Mouse (Mus musculus): ENCODE results near the gene Olfr385. TPM values are rescaled to one million over a fixed set of nuclear protein-coding genes. Genes with fewer than 3 reads are reported as not detected.

The Olfr385 gene
- total RNA-seq (2023): not detected

DNA sequence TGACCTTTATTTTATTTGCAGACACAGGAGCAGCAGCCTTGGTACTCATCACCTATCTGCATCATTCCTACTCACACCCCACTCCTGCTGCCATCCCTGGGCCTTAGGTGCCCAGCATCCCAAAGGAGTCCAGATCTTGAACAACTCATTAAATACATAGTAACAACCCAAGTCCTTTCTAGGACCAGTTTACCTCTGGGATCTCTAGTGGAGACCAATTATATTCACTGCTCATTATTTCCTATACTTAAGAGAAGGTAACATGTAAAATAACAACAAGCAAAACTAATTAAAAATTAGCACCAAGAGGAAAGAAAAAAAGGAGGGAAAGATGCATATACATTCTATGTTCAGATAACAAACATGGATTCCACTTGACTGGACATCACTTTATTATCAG lies at the start of gene Olfr385:
TSS of gene Olfr385 (minus strand) at position 101 of the 400 bp plus-strand sequence.

DNA sequence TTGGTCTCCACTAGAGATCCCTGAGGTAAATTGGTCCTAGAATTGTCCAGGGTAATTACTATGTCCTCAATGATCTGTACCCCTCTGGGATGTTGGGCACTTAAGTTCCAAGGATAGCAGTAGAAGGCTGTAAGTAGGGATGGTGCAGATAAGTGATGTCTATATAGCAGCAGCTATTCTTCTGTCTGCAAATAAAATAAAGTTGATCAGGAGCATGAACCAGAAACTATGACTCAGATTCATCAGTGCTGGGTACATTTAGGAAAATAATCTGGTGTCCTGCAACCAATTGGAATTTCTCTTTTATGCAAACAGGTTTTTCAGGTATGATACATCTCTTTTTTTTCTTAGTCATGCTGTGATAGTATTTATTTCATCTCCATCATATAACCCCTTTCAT lies 5.5 kb upstream of the Olfr385 start, which contains the start of gene Olfr384:
TSS of gene Olfr384 (plus strand) at position 301 of the 400 bp plus-strand sequence.

Other genes with a start within 250 kb of the Olfr385 start
- not detected for gene Olfr20, start 242.2 kb downstream of the Olfr385 start, total RNA-seq (2023)
- not detected for gene Olfr376, start 221.8 kb downstream of the Olfr385 start, total RNA-seq (2023)
- gene Olfr1, start 193.4 kb downstream of the Olfr385 start, total RNA-seq (2023): not detected
- not detected for gene Olfr378, start 164.5 kb downstream of the Olfr385 start, total RNA-seq (2023)
- gene Olfr380, start 135.5 kb downstream of the Olfr385 start, total RNA-seq (2023): not detected
- not detected for gene Olfr381, start 101.4 kb downstream of the Olfr385 start, total RNA-seq (2023)
- gene Olfr382, start 75.8 kb downstream of the Olfr385 start, total RNA-seq (2023): not detected
- gene Olfr384, start 5.6 kb upstream of the Olfr385 start, total RNA-seq (2023): not detected
- not detected for gene Zfp735, start 95.8 kb upstream of the Olfr385 start, total RNA-seq (2023)
- gene Olfr389, start 187.7 kb upstream of the Olfr385 start, total RNA-seq (2023): not detected
- not detected for gene Olfr390, start 190.0 kb upstream of the Olfr385 start, total RNA-seq (2023)
- gene Olfr391-ps, start 210.0 kb upstream of the Olfr385 start, total RNA-seq (2023): not detected
- gene Olfr392, start 224.0 kb upstream of the Olfr385 start, total RNA-seq (2023): not detected